Mouse (Mus musculus) olfactory bulb, adult 2 months (tissue): ENCODE data around the gene Dnajc19.

Source experiments
- CTCF ChIP-seq: fragments of 200-500 bp; IDR thresholded peaks from 2 replicates; pipeline ENCODE4 v1.5.1; 2012; ENCODE audit warnings: low read depth, mild to moderate bottlenecking, low read length, moderate library complexity; ENCODE audit not compliant: insufficient read depth
- POLR2A ChIP-seq: fragments of 200-500 bp; IDR thresholded peaks from 2 replicates; pipeline ENCODE4 v1.6.1; 2012; ENCODE audit warnings: mild to moderate bottlenecking, low read depth, low read length, moderate library complexity; ENCODE audit not compliant: insufficient read depth

- TF ChIP-seq CTCF (no peak), POLR2A (no peak)
Observed at GRCm38 (mm10) chr3:34007611-34008010, 73.5 kb downstream of the Dnajc19 start.
